Mouse (Mus musculus) cerebellum, postnatal 14 days (tissue): ENCODE results near the gene Ercc6.

Source experiments
- DNase-seq, 2 experiments: peaks; one replicate each; pipeline ENCODE4 v3.0.0; 2021; ENCODE audit warnings: mixed read lengths in 2 of 2

Ercc6 gene

GRCm38 (mm10) chr14:32513336-32514032 is at the start of gene Ercc6:
Gene Ercc6, plus strand, starts transcription at chr14:32513521.
- DNase-seq = peak; percentile 97

GRCm38 (mm10) chr14:32464601-32465505 is 48.5 kb upstream of the Ercc6 start, which contains the start of gene Slc18a3:
Gene Slc18a3, minus strand, starts transcription at chr14:32464850.
- peak; percentile 20 to 31 for DNase-seq

- no peak for DNase-seq
These were observed 47.8 kb upstream of the Ercc6 start for GRCm38 (mm10) chr14:32465506-32465870.

GRCm38 (mm10) chr14:32465889-32466288 is 47.4 kb upstream of the Ercc6 start, which contains the start of gene Chat:
Gene Chat, minus strand, starts transcription at chr14:32465989.
- DNase-seq = no peak

- DNase-seq = peak; percentile 52 to 54
These were observed 45.7 kb upstream of the Ercc6 start for GRCm38 (mm10) chr14:32467606-32468005.

- peak; percentile 88 to 92 for DNase-seq
These were observed 40.3 kb upstream of the Ercc6 start for GRCm38 (mm10) chr14:32472996-32473395.

- no peak for DNase-seq
These were observed 36.8 kb upstream of the Ercc6 start for GRCm38 (mm10) chr14:32476559-32476958.

- peak; percentile 79 to 88 for DNase-seq
These were observed 35.7 kb upstream of the Ercc6 start for GRCm38 (mm10) chr14:32477581-32477980.

- peak; percentile 44 to 60 for DNase-seq
These were observed 31.3 kb upstream of the Ercc6 start for GRCm38 (mm10) chr14:32482061-32482460.

GRCm38 (mm10) chr14:32492521-32492920 is 20.8 kb upstream of the Ercc6 start:
- DNase-seq = no peak

GRCm38 (mm10) chr14:32496115-32496850 is 17.0 kb upstream of the Ercc6 start:
- no peak for DNase-seq

GRCm38 (mm10) chr14:32501303-32501702 is 12.0 kb upstream of the Ercc6 start:
- DNase-seq = no peak

- DNase-seq = no peak
These were observed 10.3 kb upstream of the Ercc6 start for GRCm38 (mm10) chr14:32502764-32503688.

- no peak for DNase-seq
These were observed 9.4 kb upstream of the Ercc6 start for GRCm38 (mm10) chr14:32503897-32504296.

- no peak for DNase-seq
These were observed 7.0 kb upstream of the Ercc6 start for GRCm38 (mm10) chr14:32506329-32506728.

GRCm38 (mm10) chr14:32507216-32507615 is 6.1 kb upstream of the Ercc6 start:
- DNase-seq = no peak

GRCm38 (mm10) chr14:32508105-32508835 is 5.1 kb upstream of the Ercc6 start:
- DNase-seq = no peak

- DNase-seq = no peak
These were observed 3.8 kb upstream of the Ercc6 start for GRCm38 (mm10) chr14:32509443-32509961.

GRCm38 (mm10) chr14:32512912-32513311 is 409 bp upstream of the Ercc6 start:
- peak in 1 of 2 experiments; percentile 21 for DNase-seq

GRCm38 (mm10) chr14:32516086-32516485 is 2.8 kb downstream of the Ercc6 start:
- DNase-seq = no peak

- DNase-seq = no peak
These were observed 5.2 kb downstream of the Ercc6 start for GRCm38 (mm10) chr14:32518543-32518942.
